Mouse (Mus musculus) cerebellum, adult 2 months (tissue): ENCODE measurements around the gene Nrxn3.

Experiments used
- CTCF ChIP-seq: fragments of 200-500 bp; IDR thresholded peaks from 2 replicates; pipeline ENCODE4 v1.5.1; 2011; ENCODE audit warnings: low read depth, mild to moderate bottlenecking, control low read depth, low read length, moderate library complexity, borderline replicate concordance; ENCODE audit not compliant: insufficient read depth
- POLR2A ChIP-seq: fragments of 200-500 bp; IDR thresholded peaks from 2 replicates; pipeline ENCODE4 v1.6.1; 2011; ENCODE audit warnings: low read length, control low read depth, borderline replicate concordance; ENCODE audit not compliant: insufficient read depth

GRCm38 (mm10) chr12:89814536-89814935 lies 1091.9 kb downstream of the Nrxn3 start:
- no peak for TF ChIP-seq CTCF
- TF ChIP-seq POLR2A: no peak
